Mouse (Mus musculus): ENCODE results near the gene Aldh1a1.

DNA sequence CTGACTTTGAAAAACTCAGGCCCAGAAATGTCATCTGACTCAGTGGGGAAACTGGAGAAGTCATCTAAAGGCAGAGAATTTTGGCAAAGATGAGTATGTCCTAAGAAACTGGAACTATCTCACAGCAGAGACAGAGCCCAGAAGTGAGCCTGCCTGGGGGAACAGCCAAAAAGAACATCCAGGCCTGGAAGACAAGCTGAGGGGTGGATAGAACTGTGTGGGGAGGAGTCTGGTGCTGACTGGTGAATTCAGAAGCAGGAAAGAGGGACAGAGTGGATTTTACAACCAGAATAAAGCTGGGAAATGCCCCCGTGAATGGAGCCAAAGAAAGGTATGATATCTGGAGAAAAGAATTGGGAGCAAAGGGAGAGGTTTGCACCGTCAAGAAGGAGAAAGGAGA is at the start of gene Aldh1a1:
- TF ChIP-seq CTCF (conservative IDR thresholded peaks at IDR 0.05; ENCODE audit: insufficient read depth, insufficient read length, low read depth, low read length) (no peak), POLR2A (IDR thresholded peaks at IDR 0.05; ENCODE audit: low read depth, low read length) (no peak)

Data from kidney, adult 2 months (tissue).